Mouse (Mus musculus) liver, adult 10 weeks (tissue): Measurements from ENCODE around the gene Zfp72. TPM values are rescaled to one million over a fixed set of nuclear protein-coding genes. Genes with fewer than 3 reads are reported as not detected.

Experiments used
- polyA plus RNA-seq: library from polyadenylated mRNA; stranded (reverse); fragments of 350-450 nt; fragmentation: Illumina TruSeq; extraction: RNeasy Lipid Tissue Mini Kit (QIAGEN cat#74804); gene quantifications from one replicate; pipeline ENCODE4 v1.2.3, GENCODE M21; 2014; ENCODE audit warnings: low read depth, low replicate concordance

Gene Zfp72
- polyA plus RNA-seq: 8.0 TPM

DNA sequence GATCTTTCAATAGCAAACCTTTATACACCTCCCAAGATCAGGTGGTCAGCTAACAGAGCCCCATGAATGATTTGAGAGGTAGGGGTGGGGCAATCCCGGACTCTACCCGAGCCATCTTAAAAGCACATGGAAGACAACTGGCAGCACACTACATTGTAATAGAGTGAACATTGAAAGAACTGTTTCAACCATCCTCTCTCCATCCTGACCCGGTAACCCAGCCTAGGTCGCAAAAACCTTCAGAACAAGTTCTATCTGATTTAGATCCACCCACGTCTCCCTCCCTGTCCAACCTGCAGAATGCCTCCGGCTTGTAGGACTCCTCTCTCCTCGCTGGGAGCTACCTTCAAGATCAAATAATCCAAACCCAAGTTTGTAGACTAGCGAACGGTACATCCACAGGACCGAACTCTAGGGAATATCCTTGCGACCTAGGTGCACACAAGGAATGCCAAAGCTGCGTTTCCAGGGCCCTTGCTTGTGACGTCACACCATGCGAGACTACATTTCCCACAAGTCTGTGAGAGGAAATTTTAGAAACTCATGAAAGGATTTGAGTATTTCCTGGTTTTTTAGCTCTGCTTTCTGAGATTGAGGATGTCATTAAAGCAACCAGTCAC lies at the start of gene Zfp72:
Gene Zfp72, minus strand, starts transcription at position 466 of the 620 bp plus-strand sequence.

DNA sequence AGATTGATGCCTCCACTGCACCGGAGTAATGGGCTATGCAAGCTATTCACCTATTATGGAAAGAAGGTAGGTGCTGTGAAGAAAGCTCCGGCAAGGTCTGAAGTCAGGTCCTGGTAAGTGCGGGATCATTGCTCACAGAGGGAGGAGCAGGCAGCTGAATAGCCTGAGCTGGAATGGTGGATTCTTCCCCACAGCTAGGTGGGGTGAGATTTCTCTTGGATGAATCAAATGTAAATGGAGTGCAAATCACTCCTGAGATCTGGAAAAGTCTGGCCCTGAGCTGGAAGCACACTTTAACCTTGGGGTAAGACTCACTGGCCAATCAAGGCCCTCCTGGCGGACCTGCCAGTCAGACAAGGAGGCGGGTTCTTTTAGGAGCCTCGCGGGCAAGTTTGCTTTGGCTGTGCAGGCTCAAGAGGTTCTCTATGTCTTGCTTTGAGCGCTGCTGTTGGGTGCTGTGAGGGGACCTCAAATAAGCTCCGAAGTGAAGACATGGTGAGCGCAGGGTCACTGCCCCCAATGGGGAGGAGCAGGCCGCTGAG lies 8.7 kb upstream of the Zfp72 start, which contains the start of gene Ftl1-ps1:
Gene Ftl1-ps1, plus strand, starts transcription at position 397 of the 542 bp plus-strand sequence.

DNA sequence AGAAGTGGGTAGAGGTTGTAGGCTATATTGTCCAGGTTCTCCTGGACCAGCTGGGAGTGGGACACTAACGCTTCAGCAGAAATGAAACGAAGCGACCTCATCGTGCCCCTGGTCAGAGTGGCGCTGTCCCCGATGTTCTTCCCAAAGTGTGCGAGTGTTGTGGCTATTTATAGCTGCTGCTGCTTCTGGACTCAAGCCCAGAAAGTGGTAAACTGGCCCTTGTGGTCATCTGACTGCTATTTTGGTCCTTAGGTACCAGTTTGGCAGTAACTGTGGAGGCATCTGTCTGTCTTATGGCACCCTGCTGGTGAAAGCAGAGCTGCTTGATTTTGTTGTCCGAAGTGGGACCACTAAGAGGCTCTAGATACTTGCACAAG lies 26.8 kb downstream of the Zfp72 start, which contains the start of gene Lrrc14b:
Gene Lrrc14b, minus strand, starts transcription at position 147 of the 377 bp plus-strand sequence.

GRCm38 (mm10) chr13:74349566-74350434 lies 40.8 kb downstream of the Zfp72 start, which contains the start of the genes Sdha and Ccdc127:
Sdha (minus strand) TSS chr13:74350280.
Ccdc127 (plus strand) TSS chr13:74350309.

Other genes starting within 250 kb of the Zfp72 start
- gene Exoc3, start 182.1 kb downstream of the Zfp72 start, polyA plus RNA-seq: 16.1 TPM
- gene Ahrr, start 98.5 kb downstream of the Zfp72 start, polyA plus RNA-seq: not detected
- 102 TPM for gene Pdcd6, start 73.3 kb downstream of the Zfp72 start, polyA plus RNA-seq
- gene Sdha, start 40.6 kb downstream of the Zfp72 start, polyA plus RNA-seq: 371 TPM
- 14.6 TPM for gene Ccdc127, start 40.5 kb downstream of the Zfp72 start, polyA plus RNA-seq
- 0.21 TPM for gene Lrrc14b, start 26.8 kb downstream of the Zfp72 start, polyA plus RNA-seq
- gene Ftl1-ps1, start 8.9 kb upstream of the Zfp72 start, polyA plus RNA-seq: 15.5 TPM
- gene Zfp825, start 103.2 kb upstream of the Zfp72 start, polyA plus RNA-seq: 104 TPM
- 129 TPM for gene Erap1, start 248.7 kb upstream of the Zfp72 start, polyA plus RNA-seq